Comparison of ENCODE assay signal across 8 mouse cellular contexts in the genomic region with DNA sequence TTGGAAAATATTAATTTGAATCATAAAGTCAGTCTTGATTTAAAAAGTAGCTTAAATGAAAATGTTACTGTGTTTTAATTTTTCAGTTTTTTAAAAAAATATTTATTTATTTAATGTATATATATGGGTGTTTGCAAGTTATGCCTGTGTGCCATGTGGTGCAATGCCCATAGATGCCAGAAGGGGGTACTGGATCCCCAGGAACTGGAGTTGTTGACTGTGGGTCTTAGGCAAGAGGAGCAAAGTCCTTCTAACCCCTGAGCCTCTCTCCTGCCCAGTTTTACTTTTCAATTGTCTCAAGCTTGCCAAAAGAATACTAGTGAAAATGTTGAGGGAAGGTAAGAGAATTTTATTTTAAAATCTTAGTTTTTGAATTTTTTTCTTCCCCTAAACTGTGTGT.
DNase-seq lines count a peak whose midpoint lies in the region; ATAC-seq and TF ChIP-seq lines count a peak whose summit lies in the region.
"Had no signal": no experiment of that assay in that cellular context is flagged by ENCODE, and none has a peak within 500 bp of the region (broad histone marks: within the 10 kb centered on the region; RNA-seq: fewer than 3 reads in every experiment).

No protein-coding gene starts in this region.

- intact Hi-C loops in heart, postnatal 14 days (cut with DNase I): no loop called here

- H3K36me3 ChIP-seq in midbrain, embryonic 11.5 days (ENCODE audit: control insufficient read depth, insufficient read depth, low read length): no peaks in the 10 kb centered on the region
- H3K36me3 ChIP-seq in midbrain, embryonic 15.5 days (replicated peaks): peaks cover 12% of the 10 kb centered on the region
- H3K36me3 ChIP-seq in forebrain, embryonic 13.5 days (ENCODE audit: poor library complexity, severe bottlenecking): peaks cover 15% of the 10 kb centered on the region

- H3K9ac ChIP-seq in midbrain, embryonic 11.5 days (ENCODE audit: low read length): no peak overlapping the region
- no peak overlapping the region for H3K9ac ChIP-seq in midbrain, embryonic 15.5 days
- no peak overlapping the region for H3K9ac ChIP-seq in forebrain, embryonic 13.5 days
- H3K9ac ChIP-seq: embryonic facial prominence, embryonic 12.5 days had no signal

- TF ChIP-seq CTCF in brain, embryonic 14.5 days (IDR thresholded peaks at IDR 0.05; ENCODE audit: borderline replicate concordance, extremely low read depth, insufficient read depth, insufficient read length): peak; percentile 52; the same call in 1 of the 2 replicates

- no peak overlapping the region for H3K4me3 ChIP-seq in midbrain, embryonic 11.5 days (ENCODE audit: low read depth, low read length)
- H3K4me3 ChIP-seq in midbrain, embryonic 15.5 days: no peak overlapping the region
- no peak overlapping the region for H3K4me3 ChIP-seq in forebrain, embryonic 13.5 days
- H3K4me3 ChIP-seq: embryonic facial prominence, embryonic 12.5 days had no signal

- no peaks in the 10 kb centered on the region for H3K9me3 ChIP-seq in midbrain, embryonic 11.5 days (ENCODE audit: control insufficient read depth, low read length)
- no peaks in the 10 kb centered on the region for H3K9me3 ChIP-seq in midbrain, embryonic 15.5 days
- H3K9me3 ChIP-seq in forebrain, embryonic 13.5 days (replicated peaks): no peaks in the 10 kb centered on the region
- H3K9me3 ChIP-seq: embryonic facial prominence, embryonic 12.5 days had no signal

- H3K4me2 ChIP-seq in midbrain, embryonic 11.5 days: no peak overlapping the region
- no peak overlapping the region for H3K4me2 ChIP-seq in midbrain, embryonic 15.5 days
- no peak overlapping the region for H3K4me2 ChIP-seq in forebrain, embryonic 13.5 days
- H3K4me2 ChIP-seq: embryonic facial prominence, embryonic 12.5 days had no signal

- peaks cover 3% of the 10 kb centered on the region; the same call in 1 of the 2 replicates for H3K4me1 ChIP-seq in midbrain, embryonic 11.5 days (ENCODE audit: control insufficient read depth, insufficient read depth, low read length)
- H3K4me1 ChIP-seq in midbrain, embryonic 15.5 days: peaks cover 12% of the 10 kb centered on the region
- peaks cover 11% of the 10 kb centered on the region for H3K4me1 ChIP-seq in forebrain, embryonic 13.5 days
- H3K4me1 ChIP-seq: embryonic facial prominence, embryonic 12.5 days had no signal

- H3K27ac ChIP-seq in midbrain, embryonic 11.5 days (ENCODE audit: low read depth, low read length): no peak overlapping the region
- no peak overlapping the region for H3K27ac ChIP-seq in midbrain, embryonic 15.5 days
- no peak overlapping the region for H3K27ac ChIP-seq in forebrain, embryonic 13.5 days
- H3K27ac ChIP-seq: embryonic facial prominence, embryonic 12.5 days had no signal

- H3K27me3 ChIP-seq in midbrain, embryonic 11.5 days (ENCODE audit: control insufficient read depth, insufficient read depth, low read length): no peaks in the 10 kb centered on the region
- no peaks in the 10 kb centered on the region for H3K27me3 ChIP-seq in midbrain, embryonic 15.5 days (replicated peaks)
- no peaks in the 10 kb centered on the region for H3K27me3 ChIP-seq in forebrain, embryonic 13.5 days
- H3K27me3 ChIP-seq: embryonic facial prominence, embryonic 12.5 days had no signal

- no peak for TF ChIP-seq POLR2A in brain, embryonic 14.5 days (IDR thresholded peaks at IDR 0.05; ENCODE audit: borderline replicate concordance, extremely low read depth, insufficient read depth, insufficient read length, poor library complexity, severe bottlenecking)

- DNase-seq in midbrain, embryonic 11.5 days (ENCODE audit: low spot score, missing footprints): peak; percentile 82
- peak; percentile 42 for DNase-seq in brain, embryonic 14.5 days (ENCODE audit: low read depth)
- peak; percentile 37 for DNase-seq in kidney, postnatal 4 days
- peak; percentile 66 for DNase-seq in thymus, postnatal 25 days
- no peak for DNase-seq in heart, postnatal 14 days

- ATAC-seq in midbrain, embryonic 11.5 days (ENCODE audit: low FRiP score): no peak
- ATAC-seq in midbrain, embryonic 15.5 days (replicated peaks): no peak
- no peak for ATAC-seq in forebrain, embryonic 13.5 days

Comparison
In these comparisons a context has a peak if more than half of its experiments do, and no peak if none do; other contexts are left out.
1. DNase-seq: peak in midbrain, embryonic 11.5 days (single experiment), brain, embryonic 14.5 days (single experiment), kidney, postnatal 4 days (2 of 2) and thymus, postnatal 25 days (single experiment); none in heart, postnatal 14 days (0 of 2).